Mouse (Mus musculus): ENCODE data around the gene Xrra1.

- TF ChIP-seq CTCF (IDR thresholded peaks at IDR 0.05; ENCODE audit: extremely low read depth, insufficient read depth, low read length): no peak
- TF ChIP-seq POLR2A (IDR thresholded peaks at IDR 0.05; ENCODE audit: extremely low read depth, insufficient read depth, low read length): no peak
These were observed 33.4 kb upstream of the Xrra1 start for GRCm38 (mm10) chr7:99825511-99825910.

Measured in cortical plate, adult 2 months (tissue).